Mouse (Mus musculus) retina, embryonic 14.5 days (tissue): ENCODE measurements around the gene Nkx1-1.
A peak's percentile ranks its signal among the peaks of the same experiment; 100 is the strongest.

Experiments
- DNase-seq: peaks from one replicate; pipeline ENCODE4 v3.0.0-alpha.2; 2015; ENCODE audit warnings: low spot score

Gene Nkx1-1

GRCm38 (mm10) chr5:33433201-33434138 is at the start of gene Nkx1-1:
Gene Nkx1-1 (minus strand): TSS chr5:33433976.
- DNase-seq = peak; percentile 34

GRCm38 (mm10) chr5:33481318-33481685 is 47.5 kb upstream of the Nkx1-1 start:
- no peak for DNase-seq

- no peak for DNase-seq
Observed at GRCm38 (mm10) chr5:33480582-33481317, 47.0 kb upstream of the Nkx1-1 start.

- peak; percentile 60 for DNase-seq
Observed at GRCm38 (mm10) chr5:33465464-33465863, 31.7 kb upstream of the Nkx1-1 start.

GRCm38 (mm10) chr5:33464390-33464789 is 30.6 kb upstream of the Nkx1-1 start:
- no peak for DNase-seq

- no peak for DNase-seq
Observed at GRCm38 (mm10) chr5:33459111-33459510, 25.3 kb upstream of the Nkx1-1 start.

GRCm38 (mm10) chr5:33458132-33458622 is 24.4 kb upstream of the Nkx1-1 start:
- no peak for DNase-seq

GRCm38 (mm10) chr5:33455737-33456136 is 22.0 kb upstream of the Nkx1-1 start:
- DNase-seq = no peak

GRCm38 (mm10) chr5:33443794-33444193 is 10.0 kb upstream of the Nkx1-1 start:
- DNase-seq = no peak

- peak; percentile 66 for DNase-seq
Observed at GRCm38 (mm10) chr5:33442927-33443710, 9.3 kb upstream of the Nkx1-1 start.

- DNase-seq = peak; percentile 94
Observed at GRCm38 (mm10) chr5:33438214-33438613, 4.4 kb upstream of the Nkx1-1 start.

- DNase-seq = no peak
Observed at GRCm38 (mm10) chr5:33435941-33436340, 2.2 kb upstream of the Nkx1-1 start.

GRCm38 (mm10) chr5:33435151-33435550 is 1.4 kb upstream of the Nkx1-1 start:
- DNase-seq = no peak

GRCm38 (mm10) chr5:33434141-33434780 is 485 bp upstream of the Nkx1-1 start:
- DNase-seq = peak; percentile 33

GRCm38 (mm10) chr5:33432057-33432935 is 1.5 kb downstream of the Nkx1-1 start:
- DNase-seq = peak; percentile 38

GRCm38 (mm10) chr5:33431173-33432005 is 2.4 kb downstream of the Nkx1-1 start:
- no peak for DNase-seq

GRCm38 (mm10) chr5:33430511-33431172 is 3.1 kb downstream of the Nkx1-1 start:
- no peak for DNase-seq

- no peak for DNase-seq
Observed at GRCm38 (mm10) chr5:33430106-33430505, 3.7 kb downstream of the Nkx1-1 start.

GRCm38 (mm10) chr5:33427461-33427860 is 6.3 kb downstream of the Nkx1-1 start:
- no peak for DNase-seq
